Mouse (Mus musculus) heart, embryonic 16.5 days (tissue): Measurements from ENCODE around the gene Aff3. TPM values are rescaled to one million over a fixed set of nuclear protein-coding genes. Genes with fewer than 3 reads are reported as not detected.

ENCODE experiments used
- ATAC-seq: fragments of 200-750 bp; cut with Nextera tagmentation; replicated peaks from 2 replicates; pipeline ENCODE4 v1.8.0; 2017; ENCODE audit warnings: moderate number of reproducible peaks; ENCODE audit not compliant: insufficient read depth, low FRiP score; ENCODE audit errors: extremely low read depth
- H3K27ac ChIP-seq: fragments of 300-500 bp; sonication (generic); 2 replicates; pipeline ENCODE4 v1.5.1; 2014; ENCODE audit warnings: mild to moderate bottlenecking, low read length, control low read depth, moderate library complexity
- H3K27me3 ChIP-seq: fragments of 300-500 bp; sonication (generic); 2 replicates; pipeline ENCODE4 v1.6.1; 2014; ENCODE audit warnings: low read length, mixed read lengths; ENCODE audit not compliant: control insufficient read depth, insufficient read depth
- H3K36me3 ChIP-seq: fragments of 300-500 bp; sonication (generic); 2 replicates; pipeline ENCODE4 v1.6.1; 2014; ENCODE audit not compliant: control insufficient read depth, insufficient read depth
- H3K4me1 ChIP-seq: fragments of 300-500 bp; sonication (generic); 2 replicates; pipeline ENCODE4 v1.6.1; 2014; ENCODE audit warnings: low read length, mixed read lengths; ENCODE audit not compliant: control insufficient read depth, insufficient read depth
- H3K4me2 ChIP-seq: fragments of 300-500 bp; sonication (generic); 2 replicates; pipeline ENCODE4 v1.6.1; 2014; ENCODE audit warnings: low read depth, mild to moderate bottlenecking, control low read depth, low read length
- H3K4me3 ChIP-seq: fragments of 300-500 bp; sonication (generic); 2 replicates; pipeline ENCODE4 v1.5.1; 2014; ENCODE audit warnings: mild to moderate bottlenecking, control low read depth, low read length
- H3K9ac ChIP-seq: fragments of 300-500 bp; sonication (generic); 2 replicates; pipeline ENCODE4 v1.6.1; 2014; ENCODE audit warnings: low read length, control low read depth
- H3K9me3 ChIP-seq: fragments of 300-500 bp; sonication (generic); replicated peaks from 2 replicates; pipeline ENCODE4 v1.6.1; 2016; ENCODE audit warnings: low read length; ENCODE audit not compliant: control insufficient read depth
- WGBS: fragments of 180-500 bp; shearing (Covaris S2); extraction: QIAGEN DNeasy Blood & Tissue Kit; methylation state at CpG from one replicate; pipeline ENCODE4 v1.1.7; 2014; 5-methylcytosine and 5-hydroxymethylcytosine counted together
- polyA plus RNA-seq: library from polyadenylated mRNA; unstranded; fragments of >200 nt; fragmentation: Nextera tagmentation; extraction: Ambion mirVana; gene quantifications from 2 replicates; pipeline ENCODE4 v1.2.1, GENCODE M21; 2015

Gene Aff3
- polyA plus RNA-seq, 1 experiment from 2014 or later = 2.2 TPM

DNA sequence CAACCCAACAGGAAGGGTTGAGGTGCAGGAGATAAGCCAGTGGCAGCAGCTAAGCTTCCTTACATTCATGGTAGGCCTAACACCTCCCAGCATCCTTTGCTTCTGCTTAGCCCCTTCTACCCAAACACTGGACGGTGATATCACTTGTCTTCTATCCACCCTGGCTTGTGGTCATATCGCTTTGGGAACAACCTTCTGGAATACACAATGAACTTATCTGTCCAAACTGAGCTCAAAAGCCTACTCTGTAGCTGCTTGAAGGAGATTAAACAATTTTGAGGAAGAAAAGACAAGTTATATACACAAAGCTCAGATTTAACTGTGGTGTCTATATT lies 343.8 kb downstream of the Aff3 start:
- ATAC-seq = no peak
- 80% methylated on average over 2 of the region's 2 CpGs for WGBS
- no peaks in the 10 kb centered on the region for H3K36me3 ChIP-seq
- H3K4me2 ChIP-seq = no peak overlapping the region
- no peak overlapping the region for H3K9ac ChIP-seq
- no peaks in the 10 kb centered on the region for H3K27me3 ChIP-seq
- H3K9me3 ChIP-seq = no peaks in the 10 kb centered on the region
- H3K4me3 ChIP-seq = no peak overlapping the region
- no peak overlapping the region for H3K27ac ChIP-seq
- H3K4me1 ChIP-seq = peaks cover 5% of the 10 kb centered on the region

DNA sequence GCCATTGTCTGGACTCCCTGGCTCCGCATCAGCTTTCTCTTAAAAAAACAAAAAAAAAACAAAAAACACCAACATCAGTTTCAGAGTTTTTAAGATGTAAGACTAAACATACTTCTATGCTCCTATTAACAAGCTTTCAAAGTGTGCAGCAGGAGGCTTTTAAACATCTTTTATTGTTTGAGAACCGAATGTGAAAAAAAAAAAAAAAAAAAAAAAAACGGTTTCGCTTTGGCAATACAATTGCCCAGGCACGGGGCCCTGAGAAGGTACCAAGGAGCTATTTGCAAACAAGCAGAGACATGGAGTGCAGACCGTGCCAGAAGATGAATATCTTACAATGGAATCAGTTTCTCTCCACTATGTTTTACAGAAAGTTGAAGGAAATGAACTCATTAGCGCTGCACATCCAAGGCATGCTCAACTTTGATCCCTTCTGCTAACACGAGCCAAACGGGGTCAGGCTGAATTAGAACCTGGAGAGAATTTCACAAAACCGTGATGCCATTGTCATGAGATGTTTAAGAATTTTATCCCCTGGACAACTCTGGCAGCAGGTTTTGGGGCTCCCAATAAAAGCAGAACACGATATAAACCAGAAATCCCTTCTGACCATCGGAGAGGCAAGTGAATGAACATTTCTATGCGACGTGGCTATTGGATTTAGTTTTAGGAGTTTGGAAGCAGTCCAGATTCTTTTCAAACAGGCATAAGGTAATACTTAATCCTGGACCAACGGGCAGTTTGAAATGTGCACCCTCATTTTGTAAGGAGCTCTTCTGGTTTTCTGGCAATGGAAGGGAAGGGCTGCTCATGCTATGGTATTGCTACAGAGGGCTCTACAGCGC lies 344.4 kb downstream of the Aff3 start:
- no peak for ATAC-seq

DNA sequence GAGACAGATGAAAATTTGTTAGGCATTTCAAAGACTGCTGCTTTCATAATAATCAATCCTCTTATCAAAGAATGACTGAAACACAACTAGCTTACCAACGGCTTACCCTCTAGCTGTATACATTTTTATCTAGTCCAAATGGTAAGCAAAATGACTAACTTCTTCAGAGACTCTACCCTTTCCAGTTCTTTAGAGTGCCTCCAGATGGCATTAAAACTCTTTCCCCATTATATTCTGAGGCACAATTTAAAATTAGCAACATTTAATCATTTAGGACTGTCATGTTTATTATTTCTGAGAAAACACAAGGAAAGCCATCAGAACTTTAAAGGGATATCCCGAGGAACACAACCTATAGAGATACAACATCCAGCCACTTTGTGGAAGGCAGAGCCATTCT lies 346.1 kb downstream of the Aff3 start:
- no peak overlapping the region for H3K27ac ChIP-seq
- no peak overlapping the region for H3K4me2 ChIP-seq
- H3K27me3 ChIP-seq = no peaks in the 10 kb centered on the region
- H3K4me1 ChIP-seq = peaks cover 5% of the 10 kb centered on the region
- 61% methylated on average over 2 of the region's 2 CpGs for WGBS
- ATAC-seq = no peak
- no peaks in the 10 kb centered on the region for H3K9me3 ChIP-seq
- H3K36me3 ChIP-seq = no peaks in the 10 kb centered on the region
- no peak overlapping the region for H3K4me3 ChIP-seq
- no peak overlapping the region for H3K9ac ChIP-seq

More for the DNA sequence above, 344.4 kb downstream of the Aff3 start:
- Histone ChIP-seq H3K4me2 (no peak overlapping the region), H3K9me3 (no peaks in the 10 kb centered on the region), H3K36me3 (no peaks in the 10 kb centered on the region), H3K9ac (no peak overlapping the region), H3K27ac (no peak overlapping the region), H3K27me3 (no peaks in the 10 kb centered on the region), H3K4me3 (no peak overlapping the region), H3K4me1 (peaks cover 5% of the 10 kb centered on the region)
- 80% methylated on average over 16 of the region's 16 CpGs for WGBS

DNA sequence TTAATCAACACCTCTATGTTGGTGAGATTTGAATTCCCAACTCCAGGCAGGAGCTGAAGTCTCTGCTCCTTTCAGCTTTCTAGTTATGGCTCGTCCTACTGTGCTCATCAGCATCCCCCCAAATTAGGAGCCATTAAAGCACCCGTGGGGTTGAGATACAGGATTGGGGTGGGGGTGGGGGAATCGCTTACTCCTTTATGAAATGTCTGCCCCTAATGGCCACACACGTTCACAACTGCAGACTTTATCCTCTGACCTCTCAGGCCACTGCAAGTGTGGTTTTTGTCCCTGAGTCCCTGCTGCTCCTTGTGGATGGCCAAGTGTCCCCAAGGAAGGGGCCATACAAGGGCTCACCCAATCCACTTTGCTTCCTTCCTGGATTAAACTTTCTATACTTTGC lies 348.8 kb downstream of the Aff3 start:
- Histone ChIP-seq H3K9ac (no peak overlapping the region), H3K4me1 (no peaks in the 10 kb centered on the region), H3K9me3 (no peaks in the 10 kb centered on the region), H3K27ac (no peak overlapping the region), H3K36me3 (no peaks in the 10 kb centered on the region), H3K4me3 (no peak overlapping the region), H3K27me3 (no peaks in the 10 kb centered on the region), H3K4me2 (no peak overlapping the region)
- 81% methylated on average over 4 of the region's 4 CpGs for WGBS
- no peak for ATAC-seq

DNA sequence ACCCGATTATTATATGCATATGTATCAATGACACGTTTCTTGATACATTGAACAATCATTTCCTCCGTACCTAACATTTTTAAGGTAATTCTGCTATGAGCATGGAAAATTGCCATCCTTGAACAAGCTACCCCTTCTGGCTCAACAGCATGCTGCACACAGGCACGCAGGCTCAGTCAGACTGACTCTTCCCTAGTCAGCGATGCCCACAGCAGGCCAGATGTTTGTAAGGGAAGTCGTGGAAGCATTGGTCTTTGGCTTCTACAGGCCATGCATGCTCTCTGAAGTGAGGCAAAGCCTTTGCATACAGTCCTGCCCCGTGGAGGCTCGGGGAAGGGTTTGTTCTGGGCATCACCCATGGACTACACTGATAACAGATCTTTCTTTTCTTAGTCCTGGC lies 354.3 kb downstream of the Aff3 start:
- no peak overlapping the region for H3K9ac ChIP-seq
- H3K4me3 ChIP-seq = no peak overlapping the region
- no peak overlapping the region for H3K27ac ChIP-seq
- WGBS = 84% methylated on average over 8 of the region's 8 CpGs
- H3K27me3 ChIP-seq = no peaks in the 10 kb centered on the region
- no peak for ATAC-seq
- no peaks in the 10 kb centered on the region for H3K36me3 ChIP-seq
- H3K4me1 ChIP-seq = peaks cover 14% of the 10 kb centered on the region
- no peak overlapping the region for H3K4me2 ChIP-seq
- no peaks in the 10 kb centered on the region for H3K9me3 ChIP-seq

DNA sequence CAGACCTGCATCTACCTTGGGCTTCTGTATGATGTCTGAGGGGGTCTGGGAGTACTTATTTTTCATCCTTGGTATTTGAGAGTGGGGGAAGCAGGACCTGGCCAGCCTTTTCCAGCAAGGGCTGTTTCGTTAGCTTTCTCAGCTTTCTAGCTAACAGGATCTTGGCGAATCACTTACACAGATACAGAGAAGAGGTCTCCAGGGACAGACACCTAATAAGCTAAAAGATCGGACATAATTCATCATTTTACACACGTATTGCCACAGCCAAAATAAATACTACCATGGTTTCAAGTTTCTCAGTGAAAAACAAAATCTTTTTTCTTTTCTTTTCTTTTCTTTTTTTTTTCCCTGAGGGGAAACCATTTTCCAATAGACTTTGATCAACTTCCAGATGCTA lies 354.7 kb downstream of the Aff3 start:
- H3K9me3 ChIP-seq = no peaks in the 10 kb centered on the region

GRCm38 (mm10) chr1:38309341-38309740 lies 355.4 kb downstream of the Aff3 start:
- no peaks in the 10 kb centered on the region for H3K36me3 ChIP-seq
- no peaks in the 10 kb centered on the region for H3K27me3 ChIP-seq
- H3K9me3 ChIP-seq = no peaks in the 10 kb centered on the region
- H3K4me2 ChIP-seq = no peak overlapping the region
- no peak for ATAC-seq
- H3K27ac ChIP-seq = no peak overlapping the region
- H3K4me3 ChIP-seq = no peak overlapping the region
- peaks cover 17% of the 10 kb centered on the region for H3K4me1 ChIP-seq
- 92% methylated on average over 8 of the region's 8 CpGs for WGBS
- no peak overlapping the region for H3K9ac ChIP-seq

More for the DNA sequence above, 354.7 kb downstream of the Aff3 start:
- Histone ChIP-seq H3K9ac (no peak overlapping the region), H3K36me3 (no peaks in the 10 kb centered on the region), H3K4me2 (no peak overlapping the region), H3K27me3 (no peaks in the 10 kb centered on the region), H3K27ac (no peak overlapping the region), H3K4me1 (peaks cover 14% of the 10 kb centered on the region), H3K4me3 (no peak overlapping the region)
- WGBS = 79% methylated on average over 4 of the region's 4 CpGs
- ATAC-seq = no peak

GRCm38 (mm10) chr1:38308705-38308996 lies 356.1 kb downstream of the Aff3 start:
- Histone ChIP-seq H3K27me3 (no peaks in the 10 kb centered on the region), H3K9me3 (no peaks in the 10 kb centered on the region), H3K4me1 (peaks cover 17% of the 10 kb centered on the region), H3K4me2 (no peak overlapping the region), H3K27ac (peak overlapping the region; percentile 48; the same call in 1 of the 2 replicates), H3K4me3 (no peak overlapping the region), H3K36me3 (no peaks in the 10 kb centered on the region), H3K9ac (0 out of 2 replicates have a peak overlapping the region, but pooled peaks have one; percentile 16)
- 60% methylated on average over 3 of the region's 3 CpGs for WGBS
- ATAC-seq = no peak

- 34% methylated on average over 7 of the region's 7 CpGs for WGBS
- ATAC-seq = peak; percentile 94
- peak overlapping the region; percentile 28; the same call in 1 of the 2 replicates for H3K9ac ChIP-seq
These were observed 356.7 kb downstream of the Aff3 start for GRCm38 (mm10) chr1:38307821-38308704.

More at GRCm38 (mm10) chr1:38307821-38308704, 356.7 kb downstream of the Aff3 start:
- Histone ChIP-seq H3K36me3 (no peaks in the 10 kb centered on the region), H3K9me3 (no peaks in the 10 kb centered on the region), H3K4me3 (no peak overlapping the region), H3K4me1 (peaks cover 17% of the 10 kb centered on the region), H3K4me2 (no peak overlapping the region), H3K27me3 (no peaks in the 10 kb centered on the region), H3K27ac (peak overlapping the region; percentile 84)
